Mouse (Mus musculus) embryonic facial prominence, embryonic 13.5 days (tissue): ENCODE data around the gene Kalrn. TPM values are rescaled to one million over a fixed set of nuclear protein-coding genes. Genes with fewer than 3 reads are reported as not detected.

ENCODE experiments used
- ATAC-seq: fragments of 200-750 bp; cut with Nextera tagmentation; 2 replicates; pipeline ENCODE4 v1.8.0; 2017; ENCODE audit warnings: low read depth; ENCODE audit not compliant: insufficient number of reproducible peaks, insufficient read depth, low FRiP score, low TSS enrichment
- H3K27ac ChIP-seq: fragments of 300-500 bp; sonication (generic); 2 replicates; pipeline ENCODE4 v1.5.1; 2015; ENCODE audit warnings: moderate library complexity, mild to moderate bottlenecking, inconsistent platforms
- H3K27me3 ChIP-seq: fragments of 300-500 bp; sonication (generic); 2 replicates; pipeline ENCODE4 v1.6.1; 2015; ENCODE audit warnings: mild to moderate bottlenecking, inconsistent platforms
- H3K36me3 ChIP-seq: fragments of 300-500 bp; sonication (generic); 2 replicates; pipeline ENCODE4 v1.6.1; 2015; ENCODE audit warnings: mild to moderate bottlenecking, inconsistent platforms
- H3K4me1 ChIP-seq: fragments of 300-500 bp; sonication (generic); 2 replicates; pipeline ENCODE4 v1.6.1; 2015; ENCODE audit warnings: inconsistent platforms
- H3K4me2 ChIP-seq: fragments of 300-500 bp; sonication (generic); 2 replicates; pipeline ENCODE4 v1.6.1; 2015; ENCODE audit warnings: moderate library complexity, mild to moderate bottlenecking, inconsistent platforms
- H3K4me3 ChIP-seq: fragments of 300-500 bp; sonication (generic); 2 replicates; pipeline ENCODE4 v1.5.1; 2015; ENCODE audit warnings: mild to moderate bottlenecking, inconsistent platforms
- H3K9ac ChIP-seq: fragments of 300-500 bp; sonication (generic); 2 replicates; pipeline ENCODE4 v1.6.1; 2015; ENCODE audit warnings: mild to moderate bottlenecking, inconsistent platforms
- H3K9me3 ChIP-seq: fragments of 300-500 bp; sonication (generic); 2 replicates; pipeline ENCODE4 v1.6.1; 2016; ENCODE audit warnings: inconsistent platforms
- WGBS: fragments of 180-500 bp; shearing (Covaris S2); methylation state at CpG from one replicate; pipeline ENCODE4 v1.1.7; 2015; ENCODE audit warnings: mixed read lengths; 5-methylcytosine and 5-hydroxymethylcytosine counted together
- polyA plus RNA-seq: library from polyadenylated mRNA; unstranded; fragments of >200 nt; fragmentation: Nextera tagmentation; extraction: Ambion mirVana; gene quantifications from 2 replicates; pipeline ENCODE4 v1.2.1, GENCODE M21; 2015

Gene Kalrn
- polyA plus RNA-seq, 1 experiment from 2014 or later = 18.3 TPM

- Histone ChIP-seq H3K27me3 (no peaks in the 10 kb centered on the region), H3K36me3 (peaks cover 39% of the 10 kb centered on the region), H3K9ac (no peak overlapping the region), H3K4me2 (no peak overlapping the region), H3K27ac (no peak overlapping the region), H3K9me3 (no peaks in the 10 kb centered on the region), H3K4me3 (no peak overlapping the region), H3K4me1 (no peaks in the 10 kb centered on the region)
- ATAC-seq = no peak
- WGBS = 89% methylated on average over 4 of the region's 4 CpGs
Observed at GRCm38 (mm10) chr16:34039736-34040135, 533.6 kb downstream of the Kalrn start.

- WGBS = 60% methylated on average over 10 of the region's 10 CpGs
- no peaks in the 10 kb centered on the region for H3K27me3 ChIP-seq
- no peak overlapping the region for H3K9ac ChIP-seq
- no peaks in the 10 kb centered on the region for H3K4me1 ChIP-seq
- H3K4me2 ChIP-seq = no peak overlapping the region
- no peaks in the 10 kb centered on the region for H3K9me3 ChIP-seq
- ATAC-seq = no peak
- H3K4me3 ChIP-seq = no peak overlapping the region
- peaks cover 66% of the 10 kb centered on the region for H3K36me3 ChIP-seq
- no peak overlapping the region for H3K27ac ChIP-seq
Observed at GRCm38 (mm10) chr16:34036327-34037047, 536.8 kb downstream of the Kalrn start.

GRCm38 (mm10) chr16:34035780-34036179 is 537.6 kb downstream of the Kalrn start:
- ATAC-seq = no peak
- no peak overlapping the region for H3K4me3 ChIP-seq
- WGBS = 96% methylated on average over 2 of the region's 2 CpGs
- H3K36me3 ChIP-seq = peaks cover 73% of the 10 kb centered on the region
- H3K9ac ChIP-seq = no peak overlapping the region
- no peaks in the 10 kb centered on the region for H3K4me1 ChIP-seq
- H3K27me3 ChIP-seq = no peaks in the 10 kb centered on the region
- no peaks in the 10 kb centered on the region for H3K9me3 ChIP-seq
- H3K4me2 ChIP-seq = no peak overlapping the region
- H3K27ac ChIP-seq = no peak overlapping the region

- ATAC-seq = no peak
- H3K9me3 ChIP-seq = no peaks in the 10 kb centered on the region
- WGBS = 95% methylated on average over 17 of the region's 17 CpGs
- H3K4me1 ChIP-seq = no peaks in the 10 kb centered on the region
- no peak overlapping the region for H3K27ac ChIP-seq
- H3K4me3 ChIP-seq = no peak overlapping the region
- peaks cover 66% of the 10 kb centered on the region for H3K36me3 ChIP-seq
- no peak overlapping the region for H3K9ac ChIP-seq
- H3K27me3 ChIP-seq = no peaks in the 10 kb centered on the region
- H3K4me2 ChIP-seq = no peak overlapping the region
Observed at GRCm38 (mm10) chr16:34034267-34034666, 539.1 kb downstream of the Kalrn start.

GRCm38 (mm10) chr16:34032011-34032645 is 541.2 kb downstream of the Kalrn start:
- no peaks in the 10 kb centered on the region for H3K4me1 ChIP-seq

GRCm38 (mm10) chr16:34031565-34031964 is 541.8 kb downstream of the Kalrn start:
- H3K9ac ChIP-seq = no peak overlapping the region
- no peak overlapping the region for H3K4me2 ChIP-seq
- peaks cover 70% of the 10 kb centered on the region for H3K36me3 ChIP-seq
- H3K27me3 ChIP-seq = no peaks in the 10 kb centered on the region
- H3K4me3 ChIP-seq = no peak overlapping the region
- no peaks in the 10 kb centered on the region for H3K4me1 ChIP-seq
- 89% methylated on average over 9 of the region's 9 CpGs for WGBS
- H3K27ac ChIP-seq = no peak overlapping the region
- H3K9me3 ChIP-seq = no peaks in the 10 kb centered on the region
- ATAC-seq = no peak

More at GRCm38 (mm10) chr16:34032011-34032645, 541.2 kb downstream of the Kalrn start:
- Histone ChIP-seq H3K4me2 (no peak overlapping the region), H3K36me3 (peaks cover 64% of the 10 kb centered on the region), H3K27me3 (no peaks in the 10 kb centered on the region), H3K4me3 (no peak overlapping the region), H3K9ac (no peak overlapping the region), H3K27ac (no peak overlapping the region), H3K9me3 (no peaks in the 10 kb centered on the region)
- ATAC-seq = no peak
- WGBS = 93% methylated on average over 12 of the region's 12 CpGs

GRCm38 (mm10) chr16:34030379-34030778 is 543.0 kb downstream of the Kalrn start:
- no peak overlapping the region for H3K4me3 ChIP-seq
- no peak overlapping the region for H3K9ac ChIP-seq
- no peaks in the 10 kb centered on the region for H3K4me1 ChIP-seq
- no peak overlapping the region for H3K4me2 ChIP-seq
- no peaks in the 10 kb centered on the region for H3K27me3 ChIP-seq
- no peak for ATAC-seq
- H3K9me3 ChIP-seq = no peaks in the 10 kb centered on the region
- WGBS = 80% methylated on average over 4 of the region's 4 CpGs
- H3K36me3 ChIP-seq = peaks cover 67% of the 10 kb centered on the region
- no peak overlapping the region for H3K27ac ChIP-seq

GRCm38 (mm10) chr16:34029790-34030189 is 543.5 kb downstream of the Kalrn start:
- H3K4me2 ChIP-seq = no peak overlapping the region
- ATAC-seq = no peak
- peaks cover 63% of the 10 kb centered on the region for H3K36me3 ChIP-seq
- no peak overlapping the region for H3K27ac ChIP-seq
- H3K9me3 ChIP-seq = no peaks in the 10 kb centered on the region
- no peaks in the 10 kb centered on the region for H3K4me1 ChIP-seq
- WGBS = 89% methylated on average over 5 of the region's 5 CpGs
- H3K27me3 ChIP-seq = no peaks in the 10 kb centered on the region
- H3K9ac ChIP-seq = no peak overlapping the region
- no peak overlapping the region for H3K4me3 ChIP-seq

GRCm38 (mm10) chr16:34017241-34017640 is 556.1 kb downstream of the Kalrn start:
- peaks cover 58% of the 10 kb centered on the region for H3K36me3 ChIP-seq
- ATAC-seq = no peak
- no peaks in the 10 kb centered on the region for H3K9me3 ChIP-seq
- H3K27ac ChIP-seq = no peak overlapping the region
- H3K27me3 ChIP-seq = no peaks in the 10 kb centered on the region
- no peaks in the 10 kb centered on the region for H3K4me1 ChIP-seq
- no peak overlapping the region for H3K9ac ChIP-seq
- WGBS = 94% methylated on average over 8 of the region's 8 CpGs
- H3K4me3 ChIP-seq = no peak overlapping the region
- no peak overlapping the region for H3K4me2 ChIP-seq

GRCm38 (mm10) chr16:34011991-34012845 is 561.1 kb downstream of the Kalrn start:
- Histone ChIP-seq H3K4me2 (no peak overlapping the region), H3K36me3 (peaks cover 76% of the 10 kb centered on the region), H3K9ac (no peak overlapping the region), H3K27ac (no peak overlapping the region), H3K4me1 (no peaks in the 10 kb centered on the region), H3K9me3 (no peaks in the 10 kb centered on the region), H3K4me3 (no peak overlapping the region), H3K27me3 (no peaks in the 10 kb centered on the region)
- WGBS = 89% methylated on average over 20 of the region's 20 CpGs
- no peak for ATAC-seq

GRCm38 (mm10) chr16:34009567-34009966 is 563.8 kb downstream of the Kalrn start:
- H3K36me3 ChIP-seq = peaks cover 49% of the 10 kb centered on the region
- ATAC-seq = no peak
- no peaks in the 10 kb centered on the region for H3K27me3 ChIP-seq
- no peak overlapping the region for H3K4me3 ChIP-seq
- H3K27ac ChIP-seq = no peak overlapping the region
- peaks cover 12% of the 10 kb centered on the region for H3K4me1 ChIP-seq
- WGBS = 90% methylated on average over 2 of the region's 2 CpGs
- no peak overlapping the region for H3K9ac ChIP-seq
- H3K4me2 ChIP-seq = no peak overlapping the region
- no peaks in the 10 kb centered on the region for H3K9me3 ChIP-seq
